In the genomic region with DNA sequence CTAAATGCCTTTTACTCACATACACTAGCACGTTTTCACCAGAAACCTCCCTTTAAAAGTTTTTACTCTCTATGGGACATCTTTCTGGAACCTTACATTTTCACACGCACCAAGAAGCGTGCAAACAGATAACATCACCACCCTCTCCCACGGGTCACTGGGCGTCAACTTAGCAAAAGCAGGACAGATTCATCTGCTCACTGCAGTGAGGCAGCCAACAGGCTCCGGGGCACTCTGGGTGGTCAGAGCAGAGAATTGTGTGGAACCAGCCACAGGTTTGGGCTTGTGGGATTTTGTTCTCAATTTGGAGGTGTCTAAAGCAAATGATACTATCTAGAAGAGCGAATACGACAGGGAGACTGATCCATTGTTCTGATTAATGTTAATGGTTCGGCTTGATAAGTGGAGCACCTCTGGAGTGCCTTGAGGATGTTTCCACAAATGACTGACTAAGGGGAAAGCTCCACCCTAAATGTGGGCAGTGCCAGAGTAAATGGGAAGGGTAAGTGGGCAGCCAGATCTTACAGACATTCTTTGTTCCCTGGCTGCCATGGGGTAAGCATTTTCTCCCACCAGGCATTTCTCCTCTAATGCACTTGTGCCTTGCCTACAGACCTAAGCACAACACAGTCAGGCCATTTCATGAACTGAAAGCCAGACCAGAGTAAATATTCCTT, we compare ENCODE assay signal across 20 mouse cellular contexts.
A peak's percentile ranks its signal among the peaks of the same experiment; 100 is the strongest.
DNase-seq lines count a peak whose midpoint lies in the region; ATAC-seq and TF ChIP-seq lines count a peak whose summit lies in the region.
"Had no signal": no experiment of that assay in that cellular context is flagged by ENCODE, and none has a peak within 500 bp of the region (broad histone marks: within the 10 kb centered on the region; RNA-seq: fewer than 3 reads in every experiment).

No protein-coding gene starts in this region.

- no peak for TF ChIP-seq CTCF in lung, postnatal 0 days (IDR thresholded peaks at IDR 0.05)
- TF ChIP-seq CTCF in stomach, postnatal 0 days (IDR thresholded peaks at IDR 0.05; ENCODE audit: low read depth) = no peak

- no peak overlapping the region for H3K9ac ChIP-seq in forebrain, embryonic 16.5 days (replicated peaks; ENCODE audit: low read depth, low read length)
- no peak overlapping the region for H3K9ac ChIP-seq in forebrain, embryonic 15.5 days (replicated peaks)
- H3K9ac ChIP-seq in kidney, embryonic 14.5 days (ENCODE audit: low read depth, low read length) = no peak overlapping the region
- no peak overlapping the region for H3K9ac ChIP-seq in lung, postnatal 0 days (replicated peaks; ENCODE audit: low read depth)
- H3K9ac ChIP-seq in stomach, postnatal 0 days (ENCODE audit: low read length) = no peak overlapping the region
- H3K9ac ChIP-seq: midbrain, embryonic 12.5 days had no signal

- no peak for TF ChIP-seq EP300 in lung, postnatal 0 days (IDR thresholded peaks at IDR 0.05)
- no peak for TF ChIP-seq EP300 in stomach, postnatal 0 days (optimal IDR thresholded peaks at IDR 0.05)

- peaks cover 13% of the 10 kb centered on the region for H3K4me1 ChIP-seq in forebrain, embryonic 16.5 days (replicated peaks; ENCODE audit: control insufficient read depth, insufficient read depth, low read length)
- 0 out of 2 replicates have a peak, but pooled peaks cover 11% of the 10 kb centered on the region for H3K4me1 ChIP-seq in forebrain, embryonic 15.5 days
- peaks cover 16% of the 10 kb centered on the region for H3K4me1 ChIP-seq in kidney, embryonic 14.5 days (ENCODE audit: control insufficient read depth, insufficient read depth, low read length)
- no peaks in the 10 kb centered on the region for H3K4me1 ChIP-seq in lung, postnatal 0 days (ENCODE audit: insufficient read depth, low read depth, low read length)
- H3K4me1 ChIP-seq in stomach, postnatal 0 days (replicated peaks; ENCODE audit: control insufficient read depth, insufficient read depth) = no peaks in the 10 kb centered on the region

- no peak for DNase-seq in kidney, postnatal 14 days
- peak; percentile 6 for DNase-seq in lung, postnatal 0 days (ENCODE audit: low spot score)
- no peak for DNase-seq in lung, postnatal 10 days
- no peak for DNase-seq in stomach, postnatal 0 days (ENCODE audit: low spot score)
- no peak for DNase-seq in cerebellum, adult 18-20 months
- DNase-seq: adrenal gland, postnatal 36 days; cerebellum, adult 2 months; gastrocnemius, postnatal 14 days; left cerebral cortex, postnatal 4 days; liver; right cerebral cortex, adult 18-20 months; thymus, postnatal 14 days had no signal

- no peaks in the 10 kb centered on the region for H3K27me3 ChIP-seq in forebrain, embryonic 16.5 days (replicated peaks; ENCODE audit: control insufficient read depth, insufficient read depth, low read length)
- no peaks in the 10 kb centered on the region for H3K27me3 ChIP-seq in forebrain, embryonic 15.5 days
- H3K27me3 ChIP-seq in kidney, embryonic 14.5 days (ENCODE audit: control insufficient read depth, insufficient read depth, low read length) = no peaks in the 10 kb centered on the region
- no peaks in the 10 kb centered on the region for H3K27me3 ChIP-seq in lung, postnatal 0 days (replicated peaks; ENCODE audit: insufficient read depth, low read length)
- no peaks in the 10 kb centered on the region for H3K27me3 ChIP-seq in stomach, postnatal 0 days (ENCODE audit: control insufficient read depth, insufficient read depth, low read length)
- H3K27me3 ChIP-seq: midbrain, embryonic 12.5 days had no signal

- H3K27ac ChIP-seq in forebrain, embryonic 16.5 days (ENCODE audit: low read length) = no peak overlapping the region
- H3K27ac ChIP-seq in forebrain, embryonic 15.5 days (replicated peaks) = no peak overlapping the region
- peak overlapping the region; percentile 67; the same call in 1 of the 2 replicates for H3K27ac ChIP-seq in kidney, embryonic 14.5 days (ENCODE audit: low read depth, low read length)
- H3K27ac ChIP-seq in lung, postnatal 0 days (ENCODE audit: low read length) = no peak overlapping the region
- no peak overlapping the region for H3K27ac ChIP-seq in stomach, postnatal 0 days (replicated peaks)
- H3K27ac ChIP-seq: hindbrain, embryonic 10.5 days; layer of hippocampus, adult 2 months; macrophage; midbrain, embryonic 12.5 days had no signal

- H3K36me3 ChIP-seq in forebrain, embryonic 16.5 days (ENCODE audit: control insufficient read depth, insufficient read depth) = no peaks in the 10 kb centered on the region
- no peaks in the 10 kb centered on the region for H3K36me3 ChIP-seq in forebrain, embryonic 15.5 days
- H3K36me3 ChIP-seq in kidney, embryonic 14.5 days (ENCODE audit: control insufficient read depth, insufficient read depth, low read length) = no peaks in the 10 kb centered on the region
- H3K36me3 ChIP-seq in lung, postnatal 0 days (ENCODE audit: insufficient read depth, low read length) = no peaks in the 10 kb centered on the region
- no peaks in the 10 kb centered on the region for H3K36me3 ChIP-seq in stomach, postnatal 0 days (ENCODE audit: control insufficient read depth, insufficient read depth, low read length)
- H3K36me3 ChIP-seq: hindbrain, embryonic 10.5 days; midbrain, embryonic 12.5 days had no signal

- 56% methylated on average over 9 of the region's 9 CpGs for WGBS in forebrain, embryonic 16.5 days
- 49% methylated on average over 9 of the region's 9 CpGs for WGBS in forebrain, embryonic 15.5 days
- 32% methylated on average over 9 of the region's 9 CpGs for WGBS in kidney, embryonic 14.5 days
- 44% methylated on average over 9 of the region's 9 CpGs for WGBS in lung, postnatal 0 days
- 60% methylated on average over 9 of the region's 9 CpGs for WGBS in stomach, postnatal 0 days

- H3K4me3 ChIP-seq in forebrain, embryonic 16.5 days (replicated peaks; ENCODE audit: low read length) = no peak overlapping the region
- no peak overlapping the region for H3K4me3 ChIP-seq in forebrain, embryonic 15.5 days
- H3K4me3 ChIP-seq in kidney, embryonic 14.5 days (ENCODE audit: low read length) = no peak overlapping the region
- H3K4me3 ChIP-seq in lung, postnatal 0 days (ENCODE audit: low read depth, low read length) = no peak overlapping the region
- no peak overlapping the region for H3K4me3 ChIP-seq in stomach, postnatal 0 days (ENCODE audit: low read depth, low read length)
- H3K4me3 ChIP-seq: erythroblast, embryonic 14.5 days; hindbrain, embryonic 10.5 days; layer of hippocampus, adult 2 months; midbrain, embryonic 12.5 days had no signal

- H3K9me3 ChIP-seq in forebrain, embryonic 16.5 days (ENCODE audit: control insufficient read depth, low read length) = no peaks in the 10 kb centered on the region
- H3K9me3 ChIP-seq in forebrain, embryonic 15.5 days = no peaks in the 10 kb centered on the region
- H3K9me3 ChIP-seq in kidney, embryonic 14.5 days (ENCODE audit: control insufficient read depth, low read length) = no peaks in the 10 kb centered on the region
- H3K9me3 ChIP-seq in lung, postnatal 0 days (ENCODE audit: low read length) = no peaks in the 10 kb centered on the region
- H3K9me3 ChIP-seq in stomach, postnatal 0 days (ENCODE audit: control insufficient read depth, low read length) = no peaks in the 10 kb centered on the region
- H3K9me3 ChIP-seq: hindbrain, embryonic 10.5 days; midbrain, embryonic 12.5 days had no signal

- ATAC-seq in forebrain, embryonic 16.5 days = 0 out of 2 replicates have a peak, but pooled peaks have one; percentile 33
- ATAC-seq in forebrain, embryonic 15.5 days (replicated peaks) = no peak; the same call in 1 of the 2 replicates
- ATAC-seq in kidney, embryonic 14.5 days (ENCODE audit: low FRiP score, low TSS enrichment) = peak; percentile 75
- ATAC-seq in lung, postnatal 0 days = no peak
- ATAC-seq in stomach, postnatal 0 days (ENCODE audit: low FRiP score, low TSS enrichment) = peak; percentile 40; the same call in 1 of the 2 replicates

- no peak overlapping the region for H3K4me2 ChIP-seq in forebrain, embryonic 16.5 days (ENCODE audit: low read length)
- H3K4me2 ChIP-seq in forebrain, embryonic 15.5 days (replicated peaks) = no peak overlapping the region
- peak overlapping the region; percentile 1; the same call in 1 of the 2 replicates for H3K4me2 ChIP-seq in kidney, embryonic 14.5 days (replicated peaks; ENCODE audit: low read depth, low read length)
- no peak overlapping the region for H3K4me2 ChIP-seq in lung, postnatal 0 days (replicated peaks; ENCODE audit: low read depth, low read length)
- no peak overlapping the region for H3K4me2 ChIP-seq in stomach, postnatal 0 days (replicated peaks; ENCODE audit: low read depth)
- H3K4me2 ChIP-seq: midbrain, embryonic 12.5 days had no signal

Comparison
In these comparisons a context has a peak if more than half of its experiments do, and no peak if none do; other contexts are left out.
1. ATAC-seq: peak in forebrain, embryonic 16.5 days (single experiment), kidney, embryonic 14.5 days (single experiment) and stomach, postnatal 0 days (single experiment); none in forebrain, embryonic 15.5 days (single experiment) and lung, postnatal 0 days (single experiment).